Mouse (Mus musculus) neural tube, embryonic 15.5 days (tissue): ENCODE data around the gene Kctd2. TPM values are rescaled to one million over a fixed set of nuclear protein-coding genes. Genes with fewer than 3 reads are reported as not detected.

Experiments used
- ATAC-seq: fragments of 200-750 bp; cut with Nextera tagmentation; 2 replicates; pipeline ENCODE4 v1.8.0; 2017; ENCODE audit warnings: mild to moderate bottlenecking, moderate TSS enrichment, moderate library complexity; ENCODE audit not compliant: low FRiP score
- H3K27ac ChIP-seq: fragments of 300-500 bp; sonication (generic); replicated peaks from 2 replicates; pipeline ENCODE4 v1.5.1; 2015; ENCODE audit warnings: mild to moderate bottlenecking, inconsistent platforms
- H3K27me3 ChIP-seq: fragments of 300-500 bp; sonication (generic); replicated peaks from 2 replicates; pipeline ENCODE4 v1.6.1; 2015; ENCODE audit warnings: inconsistent platforms
- H3K36me3 ChIP-seq: fragments of 300-500 bp; sonication (generic); 2 replicates; pipeline ENCODE4 v1.6.1; 2015; ENCODE audit warnings: inconsistent platforms
- H3K4me1 ChIP-seq: fragments of 300-500 bp; sonication (generic); 2 replicates; pipeline ENCODE4 v1.6.1; 2015; ENCODE audit warnings: inconsistent platforms
- H3K4me2 ChIP-seq: fragments of 300-500 bp; sonication (generic); 2 replicates; pipeline ENCODE4 v1.6.1; 2015; ENCODE audit warnings: inconsistent platforms, mild to moderate bottlenecking, moderate library complexity
- H3K4me3 ChIP-seq: fragments of 300-500 bp; sonication (generic); replicated peaks from 2 replicates; pipeline ENCODE4 v1.5.1; 2015; ENCODE audit warnings: mild to moderate bottlenecking, inconsistent platforms
- H3K9ac ChIP-seq: fragments of 300-500 bp; sonication (generic); replicated peaks from 2 replicates; pipeline ENCODE4 v1.6.1; 2015; ENCODE audit warnings: mild to moderate bottlenecking, inconsistent platforms
- H3K9me3 ChIP-seq: fragments of 300-500 bp; sonication (generic); replicated peaks from 2 replicates; pipeline ENCODE4 v1.6.1; 2016; ENCODE audit warnings: inconsistent platforms
- WGBS: fragments of 180-500 bp; shearing (Covaris S2); methylation state at CpG from one replicate; pipeline ENCODE4 v1.1.7; 2015; ENCODE audit warnings: mixed read lengths; 5-methylcytosine and 5-hydroxymethylcytosine counted together
- polyA plus RNA-seq: library from polyadenylated mRNA; unstranded; fragments of >200 nt; fragmentation: Nextera tagmentation; extraction: Ambion mirVana; gene quantifications from 2 replicates; pipeline ENCODE4 v1.2.1, GENCODE M21; 2015

Gene Kctd2
- polyA plus RNA-seq, 1 experiment from 2014 or later: 22.4 TPM

DNA sequence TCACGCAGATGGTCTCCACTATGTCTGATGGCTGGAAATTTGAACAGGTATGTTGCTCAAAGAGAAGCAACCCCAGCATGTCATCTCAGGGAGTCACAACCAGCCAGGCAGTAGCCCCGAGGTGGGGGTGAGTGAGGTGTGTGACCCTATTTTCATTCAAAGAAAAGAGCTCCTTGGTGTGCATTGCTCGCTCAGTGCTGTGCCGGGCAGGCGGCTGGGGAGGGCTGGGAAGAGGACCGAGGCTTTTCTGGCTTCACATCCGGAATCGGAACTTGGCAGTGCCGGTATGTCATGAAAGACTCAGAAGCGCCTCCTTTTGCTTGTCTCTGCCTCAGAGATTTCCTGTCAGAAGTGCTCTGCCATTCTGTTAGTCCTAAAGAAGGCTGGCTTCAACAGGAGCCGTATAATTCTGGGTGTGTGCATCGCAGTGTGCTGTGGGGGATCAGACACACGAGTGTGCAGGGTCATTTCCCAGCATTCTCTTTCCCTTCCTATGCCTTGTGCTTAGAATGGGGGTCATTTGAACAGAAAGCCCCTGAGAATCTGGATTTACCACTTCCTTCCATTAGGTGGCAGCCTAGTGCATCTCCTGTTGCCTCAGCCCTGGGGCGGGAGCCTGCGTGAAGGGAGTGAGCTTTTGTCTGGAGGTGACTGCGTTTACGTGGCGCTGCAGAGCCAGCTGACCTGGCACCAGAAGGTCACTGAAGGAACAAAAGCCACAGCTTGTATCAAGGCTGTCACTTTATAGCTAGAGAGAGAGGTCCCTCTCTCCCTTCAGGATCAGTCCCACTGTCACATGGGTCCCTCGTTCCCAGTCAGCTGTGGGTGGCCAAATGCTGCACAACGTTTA lies 7.8 kb downstream of the Kctd2 start:
- 0 out of 2 replicates have a peak overlapping the region, but pooled peaks have one; percentile 31 for H3K9ac ChIP-seq
- peaks cover 20% of the 10 kb centered on the region for H3K4me1 ChIP-seq
- peaks cover 64% of the 10 kb centered on the region for H3K36me3 ChIP-seq
- H3K9me3 ChIP-seq: no peaks in the 10 kb centered on the region
- 36% methylated on average over 20 of the region's 20 CpGs for WGBS
- H3K27me3 ChIP-seq: no peaks in the 10 kb centered on the region
- H3K27ac ChIP-seq: peak overlapping the region; percentile 63
- 0 out of 2 replicates have a peak overlapping the region, but pooled peaks have one; percentile 8 for H3K4me3 ChIP-seq
- ATAC-seq: peak; percentile 68
- peak overlapping the region; percentile 41 for H3K4me2 ChIP-seq

DNA sequence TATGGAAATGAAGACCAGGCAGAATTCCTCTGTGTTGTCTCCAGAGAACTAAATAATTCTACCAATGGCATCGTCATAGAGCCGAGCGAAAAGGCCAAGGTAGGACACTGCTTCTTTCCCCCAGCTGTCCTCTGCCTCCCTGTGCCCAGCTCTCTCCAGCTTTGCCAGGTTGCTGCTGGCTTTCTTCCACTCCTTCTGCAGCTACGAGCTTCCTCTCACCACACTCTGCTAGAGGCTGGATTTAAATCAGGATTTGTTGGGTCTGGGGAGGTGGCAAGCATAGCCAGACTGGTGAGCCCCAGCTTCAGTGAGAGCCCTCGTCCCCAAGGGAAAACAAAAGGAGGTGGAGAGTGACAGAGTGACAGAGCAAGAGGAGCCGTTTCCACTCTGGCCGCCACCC lies 9.4 kb downstream of the Kctd2 start:
- WGBS: 88% methylated on average over 7 of the region's 7 CpGs
- Histone ChIP-seq H3K9ac (no peak overlapping the region), H3K36me3 (peaks cover 63% of the 10 kb centered on the region), H3K4me1 (peaks cover 20% of the 10 kb centered on the region), H3K4me3 (no peak overlapping the region), H3K27me3 (no peaks in the 10 kb centered on the region), H3K4me2 (no peak overlapping the region), H3K27ac (no peak overlapping the region), H3K9me3 (no peaks in the 10 kb centered on the region)
- ATAC-seq: no peak

- 96% methylated on average over 6 of the region's 6 CpGs for WGBS
- Histone ChIP-seq H3K4me2 (no peak overlapping the region), H3K27ac (no peak overlapping the region), H3K4me3 (no peak overlapping the region), H3K9me3 (no peaks in the 10 kb centered on the region), H3K4me1 (peaks cover 14% of the 10 kb centered on the region), H3K27me3 (no peaks in the 10 kb centered on the region; the same call in 1 of the 2 replicates), H3K36me3 (peaks cover 53% of the 10 kb centered on the region), H3K9ac (no peak overlapping the region)
- ATAC-seq: no peak
Measured at GRCm38 (mm10) chr11:115430561-115430960, 10.6 kb downstream of the Kctd2 start.

DNA sequence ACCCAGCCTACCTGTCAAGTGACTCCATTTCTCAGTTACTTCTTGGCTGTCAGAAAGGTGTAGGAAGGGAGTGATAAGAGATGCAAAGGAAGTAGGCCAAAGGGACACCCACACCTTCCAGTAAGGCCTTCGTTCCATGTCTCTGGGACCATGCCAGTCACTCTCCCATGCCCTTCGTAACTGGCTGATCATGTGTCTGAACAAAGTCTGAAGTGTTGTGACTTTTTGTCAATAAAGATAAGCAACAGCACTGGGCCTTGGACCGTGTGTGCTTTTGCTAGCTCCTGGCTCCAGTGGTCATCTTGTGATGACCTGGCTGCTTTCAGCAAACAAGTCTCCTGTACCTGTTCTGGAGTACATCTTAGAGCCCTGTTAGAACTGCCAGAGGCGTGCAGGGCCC lies 12.9 kb downstream of the Kctd2 start:
- no peak for ATAC-seq
- Histone ChIP-seq H3K36me3 (peaks cover 39% of the 10 kb centered on the region), H3K9ac (no peak overlapping the region), H3K4me2 (no peak overlapping the region), H3K27me3 (no peaks in the 10 kb centered on the region; the same call in 1 of the 2 replicates), H3K9me3 (no peaks in the 10 kb centered on the region), H3K4me1 (peaks cover 16% of the 10 kb centered on the region), H3K4me3 (no peak overlapping the region), H3K27ac (no peak overlapping the region)
- WGBS: 86% methylated on average over 4 of the region's 4 CpGs

DNA sequence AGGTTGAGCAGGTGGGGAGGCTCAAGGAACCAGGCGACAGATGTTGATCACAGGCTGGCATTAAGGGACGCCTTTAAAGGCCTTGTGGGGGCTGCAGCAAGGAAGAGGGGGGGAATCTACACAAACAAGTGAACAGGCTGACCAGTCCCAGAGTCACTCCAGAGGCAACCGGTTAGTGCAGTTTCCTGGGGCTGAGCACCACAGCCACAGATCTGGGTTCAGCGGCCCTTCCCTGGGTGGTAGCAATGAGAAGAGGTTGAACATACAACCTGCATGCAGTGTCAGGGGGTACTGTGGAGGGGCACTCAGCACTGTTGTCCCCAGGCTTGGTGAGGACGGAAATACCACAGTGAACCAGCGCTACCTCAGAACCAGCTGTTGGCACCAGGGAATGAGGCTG lies 13.4 kb downstream of the Kctd2 start:
- H3K4me2 ChIP-seq: no peak overlapping the region
- no peak overlapping the region for H3K4me3 ChIP-seq
- H3K27ac ChIP-seq: no peak overlapping the region
- no peaks in the 10 kb centered on the region; the same call in 1 of the 2 replicates for H3K27me3 ChIP-seq
- no peaks in the 10 kb centered on the region for H3K9me3 ChIP-seq
- 90% methylated on average over 6 of the region's 6 CpGs for WGBS
- H3K4me1 ChIP-seq: peaks cover 13% of the 10 kb centered on the region
- no peak for ATAC-seq
- no peak overlapping the region for H3K9ac ChIP-seq
- peaks cover 39% of the 10 kb centered on the region for H3K36me3 ChIP-seq

DNA sequence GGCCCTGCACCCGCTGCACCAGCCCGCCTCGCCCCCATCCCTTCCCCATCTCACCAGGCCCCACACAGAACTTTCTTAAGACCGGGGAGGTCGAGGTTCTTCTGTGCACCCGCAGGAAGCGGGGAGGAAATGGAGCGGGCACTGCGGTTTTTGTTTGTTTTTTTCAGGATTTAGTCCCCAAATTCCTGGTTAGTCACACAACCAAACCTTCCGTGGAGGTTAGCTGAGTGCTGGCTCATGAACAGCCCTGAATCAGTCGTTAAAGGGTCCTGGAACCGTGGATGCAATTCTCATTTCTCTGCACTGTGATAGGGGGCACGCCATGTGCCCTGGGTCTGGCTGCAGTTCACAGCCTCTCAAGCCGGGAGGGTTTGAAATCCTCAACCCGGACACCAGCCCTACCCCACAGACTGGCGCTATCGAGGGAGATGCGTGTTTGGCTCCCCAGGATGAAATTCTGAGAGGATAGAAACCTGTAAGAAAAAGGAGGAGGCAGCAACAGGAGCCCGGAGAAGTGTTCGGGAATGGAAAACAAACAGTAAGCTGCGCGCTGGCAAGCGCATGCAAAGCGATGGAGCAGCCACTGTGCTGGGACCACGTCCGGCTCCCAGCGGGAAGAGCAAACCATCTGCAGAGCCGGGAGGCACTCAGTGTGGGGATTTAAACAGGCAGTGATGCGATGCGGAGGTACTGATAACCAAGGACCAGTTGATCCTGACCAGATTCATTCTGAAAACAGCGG lies 15.8 kb downstream of the Kctd2 start:
- WGBS: 6% methylated on average over 31 of the region's 31 CpGs
- Histone ChIP-seq H3K4me1 (peaks cover 13% of the 10 kb centered on the region), H3K4me2 (peak overlapping the region; percentile 61), H3K27me3 (no peaks in the 10 kb centered on the region; the same call in 1 of the 2 replicates), H3K36me3 (peaks cover 21% of the 10 kb centered on the region), H3K27ac (0 out of 2 replicates have a peak overlapping the region, but pooled peaks have one; percentile 28), H3K9ac (peak overlapping the region; percentile 34), H3K4me3 (peak overlapping the region; percentile 31), H3K9me3 (no peaks in the 10 kb centered on the region)
- 0 out of 2 replicates have a peak, but pooled peaks have one; percentile 35 for ATAC-seq

- no peak for ATAC-seq
- H3K9me3 ChIP-seq: no peaks in the 10 kb centered on the region
- WGBS: 85% methylated on average over 5 of the region's 5 CpGs
Measured at GRCm38 (mm10) chr11:115437571-115438122, 17.7 kb downstream of the Kctd2 start.

GRCm38 (mm10) chr11:115439326-115439725 lies 19.4 kb downstream of the Kctd2 start:
- no peaks in the 10 kb centered on the region for H3K36me3 ChIP-seq
- 88% methylated on average over 3 of the region's 3 CpGs for WGBS
- no peak for ATAC-seq
- H3K4me1 ChIP-seq: peaks cover 13% of the 10 kb centered on the region
- no peaks in the 10 kb centered on the region; the same call in 1 of the 2 replicates for H3K27me3 ChIP-seq
- H3K27ac ChIP-seq: no peak overlapping the region
- no peak overlapping the region for H3K4me3 ChIP-seq
- H3K9me3 ChIP-seq: no peaks in the 10 kb centered on the region
- no peak overlapping the region for H3K4me2 ChIP-seq
- no peak overlapping the region for H3K9ac ChIP-seq

More at GRCm38 (mm10) chr11:115437571-115438122, 17.7 kb downstream of the Kctd2 start:
- Histone ChIP-seq H3K4me3 (no peak overlapping the region), H3K4me1 (peaks cover 13% of the 10 kb centered on the region), H3K36me3 (peaks cover 2% of the 10 kb centered on the region; the same call in 1 of the 2 replicates), H3K27me3 (no peaks in the 10 kb centered on the region; the same call in 1 of the 2 replicates), H3K27ac (no peak overlapping the region), H3K9ac (no peak overlapping the region), H3K4me2 (no peak overlapping the region)

DNA sequence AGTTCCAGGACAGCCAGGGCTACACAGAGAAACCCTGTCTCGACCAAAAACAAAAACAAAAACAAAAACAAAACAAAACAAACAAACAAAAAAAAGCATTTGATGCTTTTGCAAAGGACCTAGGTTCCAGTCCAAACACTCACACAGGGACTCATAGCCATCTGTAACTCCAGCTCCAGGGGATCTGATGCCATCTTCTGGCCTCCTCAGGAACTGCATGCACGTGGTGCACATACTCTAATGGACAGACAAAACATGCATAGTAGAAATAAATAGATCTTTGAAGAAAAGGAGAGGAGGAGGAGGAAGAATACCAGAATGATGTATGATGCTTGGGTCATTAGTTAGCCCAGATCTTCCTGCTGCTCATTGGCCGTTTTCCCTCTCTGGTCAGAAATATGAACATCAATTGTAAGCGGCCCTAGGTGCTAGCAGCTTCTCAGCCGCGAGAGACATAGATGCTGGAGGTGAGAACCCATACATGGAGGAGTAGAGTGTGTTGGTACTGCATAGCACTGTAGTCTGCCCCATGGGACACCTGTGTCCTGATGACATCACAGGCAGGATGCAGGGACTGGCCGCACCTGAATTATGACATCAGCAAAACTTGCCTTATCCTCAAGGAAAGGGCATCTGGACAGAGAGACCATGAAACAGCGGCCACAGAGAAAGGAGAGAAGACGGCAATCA lies 20.1 kb downstream of the Kctd2 start, which contains the start of gene Trim80:
Gene Trim80 (plus strand): TSS at position 640 of the 690 bp plus-strand sequence.
- Histone ChIP-seq H3K27ac (no peak within 1 kb of the TSS), H3K36me3 (no peaks in the 10 kb centered on the region), H3K4me3 (no peak within 1 kb of the TSS), H3K9ac (no peak within 1 kb of the TSS), H3K9me3 (no peaks in the 10 kb centered on the region), H3K4me1 (peaks cover 13% of the 10 kb centered on the region), H3K4me2 (no peak within 1 kb of the TSS), H3K27me3 (no peaks in the 10 kb centered on the region; the same call in 1 of the 2 replicates)
- no peak for ATAC-seq
- WGBS: 96% methylated on average over 9 of the region's 9 CpGs

GRCm38 (mm10) chr11:115441417-115441816 lies 21.5 kb downstream of the Kctd2 start:
- Histone ChIP-seq H3K4me2 (no peak overlapping the region), H3K4me1 (peaks cover under 1% of the 10 kb centered on the region), H3K27me3 (no peaks in the 10 kb centered on the region), H3K27ac (no peak overlapping the region), H3K9me3 (no peaks in the 10 kb centered on the region), H3K4me3 (no peak overlapping the region), H3K36me3 (no peaks in the 10 kb centered on the region), H3K9ac (no peak overlapping the region)
- 50% methylated on average over 15 of the region's 15 CpGs for WGBS
- ATAC-seq: no peak

GRCm38 (mm10) chr11:115446906-115447305 lies 27.0 kb downstream of the Kctd2 start:
- H3K4me3 ChIP-seq: no peak overlapping the region
- H3K27ac ChIP-seq: no peak overlapping the region
- no peak overlapping the region for H3K4me2 ChIP-seq
- no peak overlapping the region for H3K9ac ChIP-seq
- no peaks in the 10 kb centered on the region for H3K9me3 ChIP-seq
- H3K36me3 ChIP-seq: no peaks in the 10 kb centered on the region
- ATAC-seq: no peak
- 67% methylated on average over 3 of the region's 3 CpGs for WGBS
- H3K27me3 ChIP-seq: no peaks in the 10 kb centered on the region
- no peaks in the 10 kb centered on the region for H3K4me1 ChIP-seq
